Mouse (Mus musculus): ENCODE measurements at regions not wholly inside any gene's neighbourhood (a gene's known extent, or its start where the extent isn't known, plus 50 kb on each side); places are given as distances from the start of the nearest gene placed in this dataset.

GRCm38 (mm10) chr12:68882503-68882902, 276.5 kb downstream of the Rps29 start:
- ATAC-seq (ENCODE audit: poor library complexity, severe bottlenecking): no peak

GRCm38 (mm10) chr12:68879425-68879824, 279.6 kb downstream of the Rps29 start:
- no peak for ATAC-seq (ENCODE audit: poor library complexity, severe bottlenecking)

GRCm38 (mm10) chr12:68871259-68871658, 287.7 kb downstream of the Rps29 start:
- ATAC-seq (ENCODE audit: poor library complexity, severe bottlenecking): peak; percentile 51

- ATAC-seq (ENCODE audit: poor library complexity, severe bottlenecking): no peak
Measured at GRCm38 (mm10) chr12:68862991-68863356, 296.0 kb downstream of the Rps29 start.

- ATAC-seq (ENCODE audit: poor library complexity, severe bottlenecking): no peak
Measured at GRCm38 (mm10) chr12:68862313-68862990, 296.5 kb downstream of the Rps29 start.

- no peak for ATAC-seq (ENCODE audit: poor library complexity, severe bottlenecking)
Measured at GRCm38 (mm10) chr12:68860332-68860731, 298.7 kb downstream of the Rps29 start.

- no peak for ATAC-seq (ENCODE audit: poor library complexity, severe bottlenecking)
Measured at GRCm38 (mm10) chr12:68849616-68850140, 309.3 kb downstream of the Rps29 start.

GRCm38 (mm10) chr12:68840815-68841214, 318.2 kb downstream of the Rps29 start:
- ATAC-seq (ENCODE audit: poor library complexity, severe bottlenecking): no peak

GRCm38 (mm10) chr12:68840156-68840555, 318.8 kb downstream of the Rps29 start:
- no peak for ATAC-seq (ENCODE audit: poor library complexity, severe bottlenecking)

- ATAC-seq (ENCODE audit: poor library complexity, severe bottlenecking): peak; percentile 84
Measured at GRCm38 (mm10) chr12:68836023-68836422, 323.0 kb downstream of the Rps29 start.

GRCm38 (mm10) chr12:68833914-68834313, 325.1 kb downstream of the Rps29 start:
- ATAC-seq (ENCODE audit: poor library complexity, severe bottlenecking): no peak

GRCm38 (mm10) chr12:68829404-68829803, 329.6 kb downstream of the Rps29 start:
- no peak for ATAC-seq (ENCODE audit: poor library complexity, severe bottlenecking)

GRCm38 (mm10) chr12:68827549-68828249, 331.3 kb downstream of the Rps29 start:
- ATAC-seq (ENCODE audit: poor library complexity, severe bottlenecking): no peak

- no peak for ATAC-seq (ENCODE audit: poor library complexity, severe bottlenecking)
Measured at GRCm38 (mm10) chr12:68794396-68794795, 364.6 kb downstream of the Rps29 start.

GRCm38 (mm10) chr12:68783636-68784035, 375.4 kb downstream of the Rps29 start:
- no peak for ATAC-seq (ENCODE audit: poor library complexity, severe bottlenecking)

- ATAC-seq (ENCODE audit: poor library complexity, severe bottlenecking): no peak
Measured at GRCm38 (mm10) chr12:68775503-68775902, 383.5 kb downstream of the Rps29 start.

GRCm38 (mm10) chr12:68774800-68775199, 384.2 kb downstream of the Rps29 start:
- ATAC-seq (ENCODE audit: poor library complexity, severe bottlenecking): no peak

- ATAC-seq (ENCODE audit: poor library complexity, severe bottlenecking): no peak
Measured at GRCm38 (mm10) chr12:68758263-68759020, 400.5 kb downstream of the Rps29 start.

GRCm38 (mm10) chr12:68728882-68729281, 430.1 kb downstream of the Rps29 start:
- no peak for ATAC-seq (ENCODE audit: poor library complexity, severe bottlenecking)

GRCm38 (mm10) chr12:68718946-68719345, 440.0 kb downstream of the Rps29 start:
- ATAC-seq (ENCODE audit: poor library complexity, severe bottlenecking): no peak
